Mouse (Mus musculus) liver, embryonic 15.5 days (tissue): ENCODE results near the gene Ubap2. TPM values are rescaled to one million over a fixed set of nuclear protein-coding genes. Genes with fewer than 3 reads are reported as not detected.

Experiments used
- ATAC-seq: fragments of 200-750 bp; cut with Nextera tagmentation; 2 replicates; pipeline ENCODE4 v1.8.0; 2017; ENCODE audit warnings: moderate number of reproducible peaks, mild to moderate bottlenecking, moderate library complexity; ENCODE audit not compliant: insufficient read depth
- H3K27ac ChIP-seq: fragments of 300-500 bp; sonication (generic); replicated peaks from 2 replicates; pipeline ENCODE4 v1.5.1; 2015; ENCODE audit warnings: mild to moderate bottlenecking, inconsistent platforms
- H3K27me3 ChIP-seq: fragments of 300-500 bp; sonication (generic); 2 replicates; pipeline ENCODE4 v1.6.1; 2015; ENCODE audit warnings: mild to moderate bottlenecking, inconsistent platforms
- H3K36me3 ChIP-seq: fragments of 300-500 bp; sonication (generic); replicated peaks from 2 replicates; pipeline ENCODE4 v1.6.1; 2015; ENCODE audit warnings: moderate library complexity, mild to moderate bottlenecking, inconsistent platforms
- H3K4me1 ChIP-seq: fragments of 300-500 bp; sonication (generic); replicated peaks from 2 replicates; pipeline ENCODE4 v1.6.1; 2015; ENCODE audit warnings: inconsistent platforms
- H3K4me2 ChIP-seq: fragments of 300-500 bp; sonication (generic); 2 replicates; pipeline ENCODE4 v1.6.1; 2015; ENCODE audit warnings: moderate library complexity, mild to moderate bottlenecking, inconsistent platforms
- H3K4me3 ChIP-seq: fragments of 300-500 bp; sonication (generic); replicated peaks from 2 replicates; pipeline ENCODE4 v1.5.1; 2015; ENCODE audit warnings: mild to moderate bottlenecking, inconsistent platforms
- H3K9ac ChIP-seq: fragments of 300-500 bp; sonication (generic); 2 replicates; pipeline ENCODE4 v1.6.1; 2015; ENCODE audit warnings: moderate library complexity, mild to moderate bottlenecking, inconsistent platforms
- H3K9me3 ChIP-seq: fragments of 300-500 bp; sonication (generic); replicated peaks from 2 replicates; pipeline ENCODE4 v1.6.1; 2016; ENCODE audit warnings: inconsistent platforms
- WGBS: fragments of 180-500 bp; shearing (Covaris S2); methylation state at CpG from one replicate; pipeline ENCODE4 v1.1.7; 2015; ENCODE audit warnings: mixed read lengths; ENCODE audit not compliant: insufficient replicate concordance; 5-methylcytosine and 5-hydroxymethylcytosine counted together
- polyA plus RNA-seq: library from polyadenylated mRNA; unstranded; fragments of >200 nt; fragmentation: Nextera tagmentation; extraction: Ambion mirVana; gene quantifications from 2 replicates; pipeline ENCODE4 v1.2.1, GENCODE M21; 2015

Ubap2 gene
- polyA plus RNA-seq = 22.9 and 25.0 TPM in 2 replicates

GRCm38 (mm10) chr4:41274980-41275850, at the start of gene Ubap2:
Ubap2 (minus strand) TSS chr4:41275144.
- Histone ChIP-seq H3K36me3 (peaks cover 12% of the 10 kb centered on the region), H3K27ac (peak within 1 kb of the TSS; percentile 91), H3K4me1 (peaks cover 47% of the 10 kb centered on the region), H3K9me3 (no peaks in the 10 kb centered on the region), H3K4me3 (peak within 1 kb of the TSS; percentile 93), H3K27me3 (no peaks in the 10 kb centered on the region), H3K4me2 (peak within 1 kb of the TSS; percentile 87), H3K9ac (peak within 1 kb of the TSS; percentile 89)
- under 1% methylated on average over 60 of the region's 60 CpGs for WGBS
- ATAC-seq = peak; percentile 94

GRCm38 (mm10) chr4:41320971-41321370, 46.0 kb upstream of the Ubap2 start:
- Histone ChIP-seq H3K36me3 (no peaks in the 10 kb centered on the region), H3K4me3 (no peak overlapping the region), H3K9ac (no peak overlapping the region), H3K4me2 (no peak overlapping the region), H3K27ac (no peak overlapping the region), H3K4me1 (peaks cover 26% of the 10 kb centered on the region), H3K27me3 (no peaks in the 10 kb centered on the region), H3K9me3 (no peaks in the 10 kb centered on the region)
- 48% methylated on average over 4 of the region's 4 CpGs for WGBS
- no peak for ATAC-seq

- H3K27ac ChIP-seq = no peak overlapping the region
- no peaks in the 10 kb centered on the region; the same call in 1 of the 2 replicates for H3K36me3 ChIP-seq
- H3K9ac ChIP-seq = no peak overlapping the region
- no peak overlapping the region for H3K4me3 ChIP-seq
- peaks cover 39% of the 10 kb centered on the region for H3K4me1 ChIP-seq
- 64% methylated on average over 5 of the region's 5 CpGs for WGBS
- ATAC-seq = no peak
- H3K4me2 ChIP-seq = no peak overlapping the region
- H3K27me3 ChIP-seq = no peaks in the 10 kb centered on the region
- H3K9me3 ChIP-seq = no peaks in the 10 kb centered on the region
Measured at GRCm38 (mm10) chr4:41318267-41318666, 43.3 kb upstream of the Ubap2 start.

DNA sequence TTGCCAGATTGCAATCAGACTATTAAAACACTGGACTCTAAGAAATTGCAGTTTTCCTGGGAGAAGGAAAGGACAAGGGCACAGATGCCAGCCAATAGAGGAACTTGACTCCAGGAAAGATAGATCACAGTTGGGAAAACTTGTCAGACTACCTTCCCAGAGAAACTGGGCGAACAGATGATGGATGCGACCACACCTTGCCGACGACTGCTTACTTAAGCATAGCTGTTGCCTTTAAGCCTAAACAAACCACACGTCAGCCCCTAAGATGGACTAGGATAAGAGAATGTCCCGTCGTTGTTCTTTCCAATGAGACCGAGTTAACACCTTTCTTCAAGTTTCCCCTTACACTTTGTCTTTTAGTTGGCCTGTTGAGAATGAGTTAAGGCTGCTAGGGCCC, 40.2 kb upstream of the Ubap2 start:
- H3K9ac ChIP-seq = peak overlapping the region; percentile 98
- peak overlapping the region; percentile 87 for H3K4me3 ChIP-seq
- no peaks in the 10 kb centered on the region for H3K27me3 ChIP-seq
- no peaks in the 10 kb centered on the region for H3K9me3 ChIP-seq
- ATAC-seq = no peak
- H3K27ac ChIP-seq = peak overlapping the region; percentile 98
- WGBS = 49% methylated on average over 8 of the region's 8 CpGs
- H3K4me2 ChIP-seq = peak overlapping the region; percentile 87
- peaks cover 30% of the 10 kb centered on the region for H3K36me3 ChIP-seq
- H3K4me1 ChIP-seq = peaks cover 65% of the 10 kb centered on the region

GRCm38 (mm10) chr4:41314141-41315129, 39.5 kb upstream of the Ubap2 start, which contains the start of gene Dcaf12:
Dcaf12 (minus strand) TSS chr4:41314889.
- peak within 1 kb of the TSS; percentile 98 for H3K27ac ChIP-seq
- H3K27me3 ChIP-seq = no peaks in the 10 kb centered on the region
- under 1% methylated on average over 70 of the region's 70 CpGs for WGBS
- H3K4me1 ChIP-seq = peaks cover 64% of the 10 kb centered on the region
- peaks cover 37% of the 10 kb centered on the region for H3K36me3 ChIP-seq
- peak within 1 kb of the TSS; percentile 87 for H3K4me3 ChIP-seq
- peak within 1 kb of the TSS; percentile 98 for H3K9ac ChIP-seq
- ATAC-seq = peak; percentile 93
- H3K4me2 ChIP-seq = peak within 1 kb of the TSS; percentile 87
- H3K9me3 ChIP-seq = no peaks in the 10 kb centered on the region

- Histone ChIP-seq H3K4me1 (peaks cover 65% of the 10 kb centered on the region), H3K27me3 (no peaks in the 10 kb centered on the region), H3K9me3 (no peaks in the 10 kb centered on the region), H3K27ac (peak overlapping the region; percentile 98), H3K9ac (peak overlapping the region; percentile 98), H3K36me3 (peaks cover 44% of the 10 kb centered on the region), H3K4me2 (peak overlapping the region; percentile 87), H3K4me3 (peak overlapping the region; percentile 87)
- ATAC-seq = peak; percentile 6; the same call in 1 of the 2 replicates
- 10% methylated on average over 14 of the region's 14 CpGs for WGBS
Measured at GRCm38 (mm10) chr4:41313722-41314121, 38.8 kb upstream of the Ubap2 start.

DNA sequence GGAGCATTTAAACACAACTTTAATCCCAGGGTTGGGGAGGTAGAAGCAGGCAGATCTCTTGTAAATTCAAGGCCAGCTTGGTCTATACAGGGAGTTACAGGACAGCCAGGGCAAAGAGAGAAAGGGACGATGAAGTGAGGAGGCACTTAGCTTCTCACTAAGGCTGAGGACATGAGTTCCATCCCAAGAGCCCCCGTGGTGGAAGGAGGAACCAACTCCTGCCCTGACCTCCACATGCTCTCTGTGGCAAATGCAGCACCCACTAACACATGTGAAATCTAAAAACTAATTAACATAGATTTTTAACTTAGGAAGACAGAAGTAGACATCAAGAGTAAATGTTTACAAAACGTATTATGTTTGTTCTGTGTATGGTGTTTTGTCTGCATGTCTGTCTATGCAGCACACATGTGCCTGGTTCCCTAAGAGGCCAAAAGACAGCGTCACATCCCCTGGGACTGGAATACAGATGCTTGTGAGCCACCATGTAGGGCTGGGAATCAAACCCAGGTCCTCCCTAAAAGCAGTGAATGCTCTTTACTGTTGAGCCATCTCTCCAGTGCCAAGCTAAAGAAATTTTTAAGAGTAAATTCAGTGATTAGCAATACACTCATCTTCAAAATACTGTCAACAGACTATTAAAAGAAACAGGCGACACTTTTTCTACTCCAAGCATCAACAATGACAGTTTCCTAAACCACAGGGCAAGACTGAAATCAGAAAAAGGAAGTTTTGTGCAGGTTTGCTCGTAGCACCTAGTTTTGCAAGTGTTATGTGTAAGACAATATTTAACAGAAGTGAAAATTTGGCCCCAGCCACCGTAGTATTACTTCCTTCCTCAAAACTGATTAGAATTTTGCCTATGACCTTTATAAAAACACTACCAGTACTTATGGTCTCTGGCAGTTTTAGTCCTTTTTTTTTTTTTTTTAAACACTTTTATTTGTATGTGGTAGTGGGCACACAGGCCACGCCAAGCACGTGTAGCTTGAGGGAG, 35.9 kb upstream of the Ubap2 start:
- WGBS = 54% methylated on average over 9 of the region's 9 CpGs
- H3K27ac ChIP-seq = peak overlapping the region; percentile 62
- H3K9ac ChIP-seq = 0 out of 2 replicates have a peak overlapping the region, but pooled peaks have one; percentile 12
- H3K9me3 ChIP-seq = no peaks in the 10 kb centered on the region
- H3K4me2 ChIP-seq = peak overlapping the region; percentile 87
- H3K36me3 ChIP-seq = peaks cover 73% of the 10 kb centered on the region
- peak overlapping the region; percentile 87; the same call in 1 of the 2 replicates for H3K4me3 ChIP-seq
- ATAC-seq = no peak
- H3K27me3 ChIP-seq = no peaks in the 10 kb centered on the region
- peaks cover 76% of the 10 kb centered on the region for H3K4me1 ChIP-seq

DNA sequence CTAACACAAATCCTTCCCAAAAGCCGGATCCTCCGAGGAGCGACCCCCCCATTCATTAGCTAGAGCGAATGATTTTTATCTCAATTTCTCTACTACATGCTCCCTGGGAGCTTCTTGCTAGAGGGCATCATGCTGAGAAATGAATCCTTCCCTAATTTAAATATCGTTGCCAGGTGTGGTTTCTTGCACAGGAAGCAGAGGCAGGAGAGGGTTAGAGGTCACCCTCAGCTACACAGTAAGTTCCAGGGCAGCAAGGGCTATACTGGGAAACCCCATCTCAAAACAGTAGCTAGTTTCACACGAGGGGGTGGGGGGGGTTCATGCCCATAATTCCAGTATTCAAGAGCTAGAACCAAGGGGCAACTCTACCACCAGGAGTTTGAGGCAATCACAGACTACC, 32.5 kb upstream of the Ubap2 start:
- H3K9ac ChIP-seq = no peak overlapping the region
- H3K9me3 ChIP-seq = no peaks in the 10 kb centered on the region
- H3K27me3 ChIP-seq = no peaks in the 10 kb centered on the region
- H3K4me2 ChIP-seq = no peak overlapping the region
- H3K4me1 ChIP-seq = peaks cover 73% of the 10 kb centered on the region
- no peak overlapping the region for H3K27ac ChIP-seq
- no peak overlapping the region for H3K4me3 ChIP-seq
- no peak for ATAC-seq
- 69% methylated on average over 6 of the region's 6 CpGs for WGBS
- H3K36me3 ChIP-seq = peaks cover 98% of the 10 kb centered on the region

GRCm38 (mm10) chr4:41304302-41304701, 29.4 kb upstream of the Ubap2 start:
- WGBS = 16% methylated on average over 3 of the region's 3 CpGs
- Histone ChIP-seq H3K36me3 (peaks cover 98% of the 10 kb centered on the region), H3K9ac (no peak overlapping the region), H3K4me3 (no peak overlapping the region), H3K27ac (peak overlapping the region; percentile 51), H3K9me3 (no peaks in the 10 kb centered on the region), H3K4me1 (peaks cover 49% of the 10 kb centered on the region), H3K27me3 (no peaks in the 10 kb centered on the region), H3K4me2 (0 out of 2 replicates have a peak overlapping the region, but pooled peaks have one; percentile 3)
- no peak for ATAC-seq

GRCm38 (mm10) chr4:41303671-41304070, 28.7 kb upstream of the Ubap2 start:
- Histone ChIP-seq H3K27me3 (no peaks in the 10 kb centered on the region), H3K4me1 (peaks cover 45% of the 10 kb centered on the region), H3K4me2 (0 out of 2 replicates have a peak overlapping the region, but pooled peaks have one; percentile 3), H3K4me3 (no peak overlapping the region), H3K27ac (0 out of 2 replicates have a peak overlapping the region, but pooled peaks have one; percentile 1), H3K36me3 (peaks cover 98% of the 10 kb centered on the region), H3K9ac (no peak overlapping the region), H3K9me3 (no peaks in the 10 kb centered on the region)
- WGBS = 77% methylated on average over 7 of the region's 7 CpGs
- no peak; the same call in 1 of the 2 replicates for ATAC-seq
